Mouse (Mus musculus): ENCODE measurements at regions not wholly inside any gene's neighbourhood (a gene's known extent, or its start where the extent isn't known, plus 50 kb on each side); places are given as distances from the start of the nearest gene placed in this dataset.

GRCm38 (mm10) chr16:74984207-74984606 is 572.6 kb upstream of the Robo2 start:
- no peak for DNase-seq

GRCm38 (mm10) chr16:74966099-74966498 is 554.5 kb upstream of the Robo2 start:
- no peak for DNase-seq

GRCm38 (mm10) chr16:74929739-74930138 is 518.1 kb upstream of the Robo2 start:
- DNase-seq: no peak

- DNase-seq: peak; percentile 2
These were observed 489.2 kb upstream of the Robo2 start for GRCm38 (mm10) chr16:74900835-74901234.

- no peak for DNase-seq
These were observed 476.1 kb upstream of the Robo2 start for GRCm38 (mm10) chr16:74887724-74888123.

- no peak for DNase-seq
These were observed 467.0 kb upstream of the Robo2 start for GRCm38 (mm10) chr16:74878603-74879002.

- no peak for DNase-seq
These were observed 462.1 kb upstream of the Robo2 start for GRCm38 (mm10) chr16:74873756-74874155.

- DNase-seq: no peak
These were observed 446.1 kb upstream of the Robo2 start for GRCm38 (mm10) chr16:74857752-74858151.

- DNase-seq: no peak
These were observed 428.4 kb upstream of the Robo2 start for GRCm38 (mm10) chr16:74840006-74840405.

- DNase-seq: no peak
These were observed 402.8 kb upstream of the Robo2 start for GRCm38 (mm10) chr16:74814386-74814785.

- no peak for DNase-seq
These were observed 397.7 kb upstream of the Robo2 start for GRCm38 (mm10) chr16:74809154-74809825.

GRCm38 (mm10) chr16:74806775-74807174 is 395.1 kb upstream of the Robo2 start:
- no peak for DNase-seq

- peak; percentile 33 for DNase-seq
These were observed 389.7 kb upstream of the Robo2 start for GRCm38 (mm10) chr16:74801296-74801695.

- no peak for DNase-seq
These were observed 384.7 kb upstream of the Robo2 start for GRCm38 (mm10) chr16:74796303-74796653.

GRCm38 (mm10) chr16:74795360-74796302 is 384.0 kb upstream of the Robo2 start:
- no peak for DNase-seq

GRCm38 (mm10) chr16:74785365-74786119 is 373.9 kb upstream of the Robo2 start:
- DNase-seq: no peak

- DNase-seq: no peak
These were observed 368.8 kb upstream of the Robo2 start for GRCm38 (mm10) chr16:74780388-74780787.

- DNase-seq: no peak
These were observed 356.6 kb upstream of the Robo2 start for GRCm38 (mm10) chr16:74768264-74768663.

- DNase-seq: no peak
These were observed 345.2 kb upstream of the Robo2 start for GRCm38 (mm10) chr16:74756720-74757345.

GRCm38 (mm10) chr16:74750900-74751299 is 339.3 kb upstream of the Robo2 start:
- DNase-seq: no peak

GRCm38 (mm10) chr16:74749006-74749405 is 337.4 kb upstream of the Robo2 start:
- DNase-seq: no peak

- DNase-seq: no peak
These were observed 331.9 kb upstream of the Robo2 start for GRCm38 (mm10) chr16:74743512-74743911.

All from adrenal gland, postnatal 25 days (tissue).